Mouse (Mus musculus) spleen, adult 10 weeks (tissue): ENCODE measurements around the gene Kcmf1. TPM values are rescaled to one million over a fixed set of nuclear protein-coding genes. Genes with fewer than 3 reads are reported as not detected.

ENCODE experiments used
- polyA plus RNA-seq: library from polyadenylated mRNA; stranded (reverse); fragments of 350-450 nt; fragmentation: Illumina TruSeq; extraction: RNeasy Lipid Tissue Mini Kit (QIAGEN cat#74804); gene quantifications from one replicate; pipeline ENCODE4 v1.2.3, GENCODE M21; 2015; ENCODE audit warnings: low replicate concordance; ENCODE audit not compliant: insufficient read depth

The Kcmf1 gene
- polyA plus RNA-seq = 66.7 TPM

DNA sequence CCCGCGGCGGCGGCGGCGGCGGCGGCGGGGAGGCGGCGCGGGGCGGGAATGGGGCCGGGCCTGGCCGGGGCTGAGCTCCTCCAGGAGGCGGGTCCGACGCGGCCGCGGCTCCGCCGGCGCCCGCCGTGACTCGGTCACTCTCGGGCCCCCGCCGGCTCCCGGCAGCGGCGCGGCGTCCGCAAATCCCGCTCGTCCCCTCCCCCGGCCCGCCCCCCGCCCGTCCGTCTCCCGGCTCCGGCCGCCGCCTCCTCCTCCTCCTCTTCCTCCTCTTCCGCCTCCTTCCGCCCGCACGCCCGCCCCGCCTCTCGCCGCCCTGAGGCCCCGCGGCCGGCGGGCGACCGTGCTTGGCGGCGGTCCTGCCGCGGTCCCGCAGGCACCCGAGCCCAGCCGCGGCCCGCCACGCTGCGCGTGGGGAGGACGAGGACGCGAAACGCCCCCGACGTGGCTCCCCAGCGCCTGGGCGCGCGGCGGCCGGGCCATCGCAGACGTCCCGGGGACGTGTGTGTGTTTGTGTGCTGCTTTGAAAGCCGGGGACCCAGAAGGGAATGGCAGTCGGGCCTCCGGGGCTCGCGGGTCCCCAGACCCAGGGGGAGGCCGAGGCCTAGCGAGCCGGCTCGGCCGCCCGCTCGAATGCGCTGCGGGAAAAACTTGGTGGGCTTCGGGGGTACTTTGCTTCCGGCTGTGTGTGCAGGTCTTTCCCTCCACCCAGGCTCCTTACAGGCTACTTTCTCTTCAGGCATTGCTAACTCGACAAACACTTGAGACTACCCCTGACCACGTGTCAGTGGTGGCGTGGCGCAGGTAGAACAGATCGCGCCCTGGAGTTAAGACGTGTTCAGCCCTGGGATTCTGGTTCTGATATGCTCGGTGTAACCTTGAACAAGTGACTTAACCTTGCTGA, at the start of gene Kcmf1:
Gene Kcmf1, minus strand, starts transcription at position 199 of the 901 bp plus-strand sequence.

Other genes with a start within 250 kb of the Kcmf1 start
- 2.4 TPM for gene Tcf7l1, start 110.7 kb downstream of the Kcmf1 start, polyA plus RNA-seq
- 1,453 TPM for gene Tmsb10, start 58.8 kb upstream of the Kcmf1 start, polyA plus RNA-seq